Comparison of ENCODE assay signal across 23 mouse cellular contexts in genomic region chr17:48404706-48405105, GRCm38 (mm10). TPM values are rescaled to one million over a fixed set of nuclear protein-coding genes. Genes with fewer than 3 reads are reported as not detected.
"Had no signal": no experiment of that assay in that cellular context is flagged by ENCODE, and none has a peak within 500 bp of the region (broad histone marks: within the 10 kb centered on the region; RNA-seq: fewer than 3 reads in every experiment).

No protein-coding gene starts in this region.

- H3K4me2 ChIP-seq: limb, embryonic 13.5 days; lung, embryonic 14.5 days; midbrain, embryonic 12.5 days; midbrain, embryonic 15.5 days; neural tube, embryonic 12.5 days; neural tube, embryonic 15.5 days had no signal

- H3K9me3 ChIP-seq: limb, embryonic 10.5 days; limb, embryonic 13.5 days; midbrain, embryonic 12.5 days; midbrain, embryonic 15.5 days; neural tube, embryonic 12.5 days; neural tube, embryonic 15.5 days had no signal

- H3K27ac ChIP-seq: limb, embryonic 10.5 days; limb, embryonic 13.5 days; midbrain, embryonic 12.5 days; midbrain, embryonic 15.5 days; neural tube, embryonic 12.5 days; neural tube, embryonic 15.5 days; stomach, postnatal 0 days had no signal

- DNase-seq: kidney, adult 18-20 months; kidney, adult 9 months; kidney, postnatal 14 days; kidney, postnatal 4 days; lung, embryonic 14.5 days; lung, postnatal 10 days; lung, postnatal 36 days; right cerebral cortex, adult 18-20 months; right cerebral cortex, postnatal 14 days; right cerebral cortex, postnatal 4 days; thymus, postnatal 25 days had no signal

- ATAC-seq: intestine, embryonic 16.5 days; midbrain, embryonic 15.5 days had no signal

- H3K36me3 ChIP-seq: midbrain, embryonic 15.5 days had no signal

- H3K27me3 ChIP-seq: limb, embryonic 13.5 days; midbrain, embryonic 12.5 days; midbrain, embryonic 15.5 days; neural tube, embryonic 12.5 days; neural tube, embryonic 15.5 days had no signal

- H3K9ac ChIP-seq: limb, embryonic 13.5 days; lung, embryonic 14.5 days; midbrain, embryonic 12.5 days; midbrain, embryonic 15.5 days; neural tube, embryonic 12.5 days; neural tube, embryonic 15.5 days had no signal

- H3K4me3 ChIP-seq: limb, embryonic 10.5 days; limb, embryonic 13.5 days; midbrain, embryonic 12.5 days; midbrain, embryonic 15.5 days; neural tube, embryonic 12.5 days; neural tube, embryonic 15.5 days had no signal

RNA-seq across cellular contexts. Expression of gene Apobec2, which starts 28.0 kb away (rescaled TPM):
- total RNA-seq: layer of hippocampus, adult 18-20 months; left cerebral cortex, postnatal 25 days had no signal
- polyA plus RNA-seq: liver, adult 2 months had no signal

RNA-seq across cellular contexts. Expression of gene Treml1, which starts 45.0 kb away (rescaled TPM):
- total RNA-seq: left cerebral cortex, postnatal 25 days; liver, adult 2 months had no signal
- polyA plus RNA-seq: stomach, postnatal 0 days had no signal

RNA-seq across cellular contexts. Expression of gene Tspo2, which starts 46.6 kb away (rescaled TPM):
- total RNA-seq: layer of hippocampus, adult 18-20 months; left cerebral cortex, postnatal 25 days; liver, adult 2 months had no signal
- polyA plus RNA-seq: limb, embryonic 10.5 days; liver, adult 2 months; urinary bladder, adult 2 months had no signal
